Mouse (Mus musculus) heart, adult 2 months (tissue): Measurements from ENCODE around the gene Rreb1.

Source experiments
- EP300 ChIP-seq: fragments of 200-500 bp; IDR thresholded peaks from 2 replicates; pipeline ENCODE4 v1.6.1; 2011; ENCODE audit warnings: low read depth, low read length, control low read depth; ENCODE audit not compliant: insufficient read depth
- POLR2A ChIP-seq: fragments of 200-500 bp; IDR thresholded peaks from 2 replicates; pipeline ENCODE4 v1.6.1; 2011; ENCODE audit warnings: mild to moderate bottlenecking, low read depth, low read length, control low read depth; ENCODE audit not compliant: insufficient read depth

- TF ChIP-seq POLR2A (no peak), EP300 (no peak)
These were observed 88.1 kb downstream of the Rreb1 start for GRCm38 (mm10) chr13:37866296-37866695.
